Mouse (Mus musculus) kidney, embryonic 14.5 days (tissue): Measurements from ENCODE around the gene Urah. TPM values are rescaled to one million over a fixed set of nuclear protein-coding genes. Genes with fewer than 3 reads are reported as not detected.

Experiments used
- ATAC-seq: fragments of 200-750 bp; cut with Nextera tagmentation; 2 replicates; pipeline ENCODE4 v1.8.0; 2017; ENCODE audit warnings: moderate number of reproducible peaks, mild to moderate bottlenecking, moderate TSS enrichment, moderate library complexity; ENCODE audit not compliant: low FRiP score, low TSS enrichment
- H3K27ac ChIP-seq: fragments of 300-500 bp; sonication (generic); 2 replicates; pipeline ENCODE4 v1.5.1; 2014; ENCODE audit warnings: low read depth, mild to moderate bottlenecking, low read length, moderate library complexity, mixed read lengths
- H3K27me3 ChIP-seq: fragments of 300-500 bp; sonication (generic); 2 replicates; pipeline ENCODE4 v1.6.1; 2014; ENCODE audit warnings: mild to moderate bottlenecking, low read length; ENCODE audit not compliant: control insufficient read depth, insufficient read depth
- H3K36me3 ChIP-seq: fragments of 300-500 bp; sonication (generic); 2 replicates; pipeline ENCODE4 v1.6.1; 2014; ENCODE audit warnings: low read length, mixed read lengths; ENCODE audit not compliant: control insufficient read depth, insufficient read depth
- H3K4me1 ChIP-seq: fragments of 300-500 bp; sonication (generic); 2 replicates; pipeline ENCODE4 v1.6.1; 2014; ENCODE audit warnings: low read length, mixed read lengths; ENCODE audit not compliant: control insufficient read depth, insufficient read depth
- H3K4me2 ChIP-seq: fragments of 300-500 bp; sonication (generic); replicated peaks from 2 replicates; pipeline ENCODE4 v1.6.1; 2014; ENCODE audit warnings: low read depth, mild to moderate bottlenecking, low read length
- H3K4me3 ChIP-seq: fragments of 300-500 bp; sonication (generic); 2 replicates; pipeline ENCODE4 v1.5.1; 2014; ENCODE audit warnings: mild to moderate bottlenecking, low read length
- H3K9ac ChIP-seq: fragments of 300-500 bp; sonication (generic); 2 replicates; pipeline ENCODE4 v1.6.1; 2014; ENCODE audit warnings: low read depth, mild to moderate bottlenecking, low read length, moderate library complexity
- H3K9me3 ChIP-seq: fragments of 300-500 bp; sonication (generic); 2 replicates; pipeline ENCODE4 v1.6.1; 2016; ENCODE audit warnings: low read length; ENCODE audit not compliant: control insufficient read depth
- WGBS: fragments of 180-500 bp; shearing (Covaris S2); extraction: QIAGEN DNeasy Blood & Tissue Kit; methylation state at CpG from one replicate; pipeline ENCODE4 v1.1.7; 2014; 5-methylcytosine and 5-hydroxymethylcytosine counted together
- polyA plus RNA-seq: library from polyadenylated mRNA; unstranded; fragments of >200 nt; fragmentation: Nextera tagmentation; extraction: Ambion mirVana; gene quantifications from 2 replicates; pipeline ENCODE4 v1.2.1, GENCODE M21; 2014

Gene Urah
- polyA plus RNA-seq, 1 experiment from 2014 or later = 0.85 TPM

- no peak for ATAC-seq
- 85% methylated on average over 13 of the region's 13 CpGs for WGBS
- no peak overlapping the region for H3K4me3 ChIP-seq
Observed at GRCm38 (mm10) chr7:140811714-140812113, 23.1 kb upstream of the Urah start.

GRCm38 (mm10) chr7:140812850-140813249 is 22.0 kb upstream of the Urah start:
- WGBS = 91% methylated on average over 12 of the region's 12 CpGs
- Histone ChIP-seq H3K4me3 (no peak overlapping the region), H3K9me3 (no peaks in the 10 kb centered on the region), H3K9ac (no peak overlapping the region), H3K4me1 (no peaks in the 10 kb centered on the region), H3K27ac (no peak overlapping the region), H3K4me2 (no peak overlapping the region), H3K27me3 (no peaks in the 10 kb centered on the region), H3K36me3 (peaks cover 2% of the 10 kb centered on the region; the same call in 1 of the 2 replicates)
- no peak for ATAC-seq

More at GRCm38 (mm10) chr7:140811714-140812113, 23.1 kb upstream of the Urah start:
- Histone ChIP-seq H3K27ac (no peak overlapping the region), H3K36me3 (peaks cover 2% of the 10 kb centered on the region; the same call in 1 of the 2 replicates), H3K9me3 (no peaks in the 10 kb centered on the region), H3K4me1 (no peaks in the 10 kb centered on the region), H3K9ac (no peak overlapping the region), H3K4me2 (no peak overlapping the region), H3K27me3 (no peaks in the 10 kb centered on the region)

- H3K4me2 ChIP-seq = no peak overlapping the region
- 74% methylated on average over 4 of the region's 4 CpGs for WGBS
Observed at GRCm38 (mm10) chr7:140820173-140820572, 14.6 kb upstream of the Urah start.

GRCm38 (mm10) chr7:140821305-140821652 is 13.5 kb upstream of the Urah start:
- no peaks in the 10 kb centered on the region for H3K9me3 ChIP-seq
- no peaks in the 10 kb centered on the region for H3K27me3 ChIP-seq
- no peaks in the 10 kb centered on the region for H3K36me3 ChIP-seq
- H3K27ac ChIP-seq = no peak overlapping the region
- peak overlapping the region; percentile 66 for H3K4me2 ChIP-seq
- 0 out of 2 replicates have a peak, but pooled peaks cover 3% of the 10 kb centered on the region for H3K4me1 ChIP-seq
- WGBS = 50% methylated on average over 5 of the region's 5 CpGs
- H3K9ac ChIP-seq = no peak overlapping the region
- H3K4me3 ChIP-seq = peak overlapping the region; percentile 46
- no peak for ATAC-seq

More at GRCm38 (mm10) chr7:140820173-140820572, 14.6 kb upstream of the Urah start:
- Histone ChIP-seq H3K27ac (no peak overlapping the region), H3K9me3 (no peaks in the 10 kb centered on the region), H3K27me3 (no peaks in the 10 kb centered on the region), H3K4me3 (no peak overlapping the region), H3K36me3 (no peaks in the 10 kb centered on the region), H3K4me1 (0 out of 2 replicates have a peak, but pooled peaks cover 3% of the 10 kb centered on the region), H3K9ac (no peak overlapping the region)
- no peak for ATAC-seq

GRCm38 (mm10) chr7:140821653-140822329 is 13.0 kb upstream of the Urah start, which contains the start of gene Zfp941:
Gene Zfp941, minus strand, starts transcription at chr7:140822178.
- Histone ChIP-seq H3K4me1 (0 out of 2 replicates have a peak, but pooled peaks cover 3% of the 10 kb centered on the region), H3K36me3 (no peaks in the 10 kb centered on the region), H3K4me2 (peak within 1 kb of the TSS; percentile 66), H3K9ac (peak within 1 kb of the TSS; percentile 46; the same call in 1 of the 2 replicates), H3K27me3 (no peaks in the 10 kb centered on the region), H3K4me3 (peak within 1 kb of the TSS; percentile 46), H3K27ac (no peak within 1 kb of the TSS), H3K9me3 (no peaks in the 10 kb centered on the region)
- 2% methylated on average over 21 of the region's 21 CpGs for WGBS
- peak; percentile 89 for ATAC-seq

DNA sequence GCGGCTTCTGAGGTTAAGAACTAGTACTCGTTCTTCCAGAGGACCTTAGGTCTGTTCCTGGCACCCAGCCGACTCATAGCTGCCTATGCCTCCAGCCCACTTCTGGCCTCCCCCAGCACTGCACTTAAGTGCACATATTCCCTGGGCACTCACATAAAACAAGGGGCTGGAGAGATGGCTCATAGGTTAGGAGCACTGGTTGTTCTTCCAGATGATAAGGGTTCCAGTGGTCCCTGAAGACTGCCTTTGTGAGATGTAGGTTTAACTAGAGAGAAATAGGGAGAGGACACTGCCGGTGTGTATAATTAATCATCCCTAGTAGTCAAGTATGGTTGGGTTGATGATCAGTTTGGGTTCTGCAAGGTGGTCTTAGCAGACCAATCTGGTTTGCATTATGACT is 12.1 kb upstream of the Urah start:
- ATAC-seq = no peak
- no peak overlapping the region for H3K27ac ChIP-seq
- H3K4me3 ChIP-seq = no peak overlapping the region
- H3K4me2 ChIP-seq = no peak overlapping the region
- H3K36me3 ChIP-seq = no peaks in the 10 kb centered on the region
- no peaks in the 10 kb centered on the region for H3K9me3 ChIP-seq
- WGBS = 89% methylated on average over 4 of the region's 4 CpGs
- H3K27me3 ChIP-seq = no peaks in the 10 kb centered on the region
- no peak overlapping the region for H3K9ac ChIP-seq
- 0 out of 2 replicates have a peak, but pooled peaks cover 3% of the 10 kb centered on the region for H3K4me1 ChIP-seq

GRCm38 (mm10) chr7:140828171-140828881 is 6.5 kb upstream of the Urah start:
- H3K27ac ChIP-seq = no peak overlapping the region
- ATAC-seq = no peak
- no peaks in the 10 kb centered on the region for H3K4me1 ChIP-seq
- WGBS = 35% methylated on average over 8 of the region's 8 CpGs
- H3K27me3 ChIP-seq = no peaks in the 10 kb centered on the region
- no peaks in the 10 kb centered on the region for H3K36me3 ChIP-seq
- H3K4me2 ChIP-seq = no peak overlapping the region
- no peak overlapping the region for H3K9ac ChIP-seq
- no peak overlapping the region for H3K4me3 ChIP-seq
- H3K9me3 ChIP-seq = no peaks in the 10 kb centered on the region

DNA sequence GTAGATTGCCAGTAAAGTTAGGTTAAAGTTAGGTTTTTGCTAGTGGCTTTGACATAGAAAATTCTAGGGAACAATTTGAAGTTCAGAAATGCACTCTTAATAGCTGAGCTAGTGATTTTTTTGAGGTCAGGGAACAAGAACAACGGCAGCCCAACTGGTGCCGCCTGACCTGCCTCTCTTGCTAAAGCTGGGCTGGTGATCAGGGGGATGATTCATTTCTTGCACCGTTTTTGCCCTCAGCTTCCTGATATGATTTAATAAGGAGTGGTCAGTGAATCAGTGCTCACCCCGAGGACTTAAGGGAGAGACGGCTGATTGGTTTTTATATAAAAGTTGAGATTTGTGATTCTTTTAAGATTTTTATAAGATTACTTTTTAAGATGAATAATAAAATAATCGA is 3.4 kb upstream of the Urah start:
- WGBS = 64% methylated on average over 6 of the region's 6 CpGs
- no peaks in the 10 kb centered on the region for H3K9me3 ChIP-seq
- H3K27me3 ChIP-seq = no peaks in the 10 kb centered on the region

GRCm38 (mm10) chr7:140833341-140833740 is 1.5 kb upstream of the Urah start:
- no peak overlapping the region for H3K27ac ChIP-seq
- no peak overlapping the region for H3K4me3 ChIP-seq
- no peaks in the 10 kb centered on the region for H3K4me1 ChIP-seq
- 85% methylated on average over 4 of the region's 4 CpGs for WGBS
- H3K36me3 ChIP-seq = no peaks in the 10 kb centered on the region
- H3K9ac ChIP-seq = no peak overlapping the region
- no peaks in the 10 kb centered on the region for H3K27me3 ChIP-seq
- H3K4me2 ChIP-seq = no peak overlapping the region
- no peak for ATAC-seq
- H3K9me3 ChIP-seq = no peaks in the 10 kb centered on the region

More for the DNA sequence above, 3.4 kb upstream of the Urah start:
- H3K36me3 ChIP-seq = no peaks in the 10 kb centered on the region
- H3K4me1 ChIP-seq = no peaks in the 10 kb centered on the region
- no peak overlapping the region for H3K27ac ChIP-seq
- H3K4me3 ChIP-seq = no peak overlapping the region
- H3K4me2 ChIP-seq = no peak overlapping the region
- no peak overlapping the region for H3K9ac ChIP-seq
- ATAC-seq = no peak
